Mouse (Mus musculus) liver, embryonic 14.5 days (tissue): ENCODE results near the gene Fam214a. TPM values are rescaled to one million over a fixed set of nuclear protein-coding genes. Genes with fewer than 3 reads are reported as not detected.

Source experiments
- ATAC-seq: fragments of 200-750 bp; cut with Nextera tagmentation; 2 replicates; pipeline ENCODE4 v1.8.0; 2017; ENCODE audit warnings: moderate number of reproducible peaks, mild to moderate bottlenecking, moderate library complexity; ENCODE audit not compliant: insufficient read depth
- DNase-seq, 3 experiments: peaks; one replicate each; pipeline ENCODE4 v3.0.0-alpha.2; 2012 to 2013; ENCODE audit warnings: low read depth in 3 of 3, low spot score in 3 of 3
- H3K27ac ChIP-seq: fragments of 300-500 bp; sonication (generic); 2 replicates; pipeline ENCODE4 v1.5.1; 2014; ENCODE audit warnings: moderate library complexity, mild to moderate bottlenecking, control low read depth, inconsistent platforms
- H3K27me3 ChIP-seq: fragments of 300-500 bp; sonication (generic); 2 replicates; pipeline ENCODE4 v1.6.1; 2014; ENCODE audit warnings: mild to moderate bottlenecking, low read length, moderate library complexity; ENCODE audit not compliant: control insufficient read depth, insufficient read depth
- H3K36me3 ChIP-seq: fragments of 300-500 bp; sonication (generic); replicated peaks from 2 replicates; pipeline ENCODE4 v1.6.1; 2014; ENCODE audit warnings: low read depth; ENCODE audit not compliant: control insufficient read depth, insufficient read depth
- H3K4me1 ChIP-seq, 2 experiments: fragments of 200-500 bp in 1 of 2; fragments of 300-500 bp in 1 of 2; sonication (generic) in 1 of 2; replicated peaks; 2 replicates each; pipeline ENCODE4 v1.6.1; 2012 to 2014; ENCODE audit warnings: antibody characterized with exemption in 1 of 2, inconsistent platforms in 1 of 2, low read length in 1 of 2; ENCODE audit not compliant: control insufficient read depth in 2 of 2, insufficient read depth in 2 of 2
- H3K4me2 ChIP-seq: fragments of 300-500 bp; sonication (generic); 2 replicates; pipeline ENCODE4 v1.6.1; 2014; ENCODE audit warnings: low read depth, mild to moderate bottlenecking, control low read depth, moderate library complexity
- H3K4me3 ChIP-seq, 2 experiments: fragments of 200-500 bp in 1 of 2; fragments of 300-500 bp in 1 of 2; sonication (generic) in 1 of 2; 2 replicates each; pipeline ENCODE4 v1.5.1; 2012 to 2014; ENCODE audit warnings: low read depth in 2 of 2, low read length in 2 of 2, mild to moderate bottlenecking in 2 of 2, control low read depth in 1 of 2, inconsistent platforms in 1 of 2, moderate library complexity in 1 of 2; ENCODE audit not compliant: insufficient read depth in 1 of 2
- H3K9ac ChIP-seq: fragments of 300-500 bp; sonication (generic); replicated peaks from 2 replicates; pipeline ENCODE4 v1.6.1; 2014; ENCODE audit warnings: mild to moderate bottlenecking, control low read depth, moderate library complexity
- H3K9me3 ChIP-seq: fragments of 300-500 bp; sonication (generic); 2 replicates; pipeline ENCODE4 v1.6.1; 2016; ENCODE audit warnings: low read length, mixed read lengths; ENCODE audit not compliant: control insufficient read depth
- CTCF ChIP-seq: IDR thresholded peaks from 2 replicates; pipeline ENCODE4 v1.5.1; 2016; ENCODE audit warnings: antibody characterized with exemption, low read depth, control low read depth
- EP300 ChIP-seq: IDR thresholded peaks from 2 replicates; pipeline ENCODE4 v1.6.1; 2016; ENCODE audit warnings: antibody characterized with exemption, low read depth
- WGBS: fragments of 180-500 bp; shearing (Covaris S2); extraction: QIAGEN DNeasy Blood & Tissue Kit; methylation state at CpG from one replicate; pipeline ENCODE4 v1.1.7; 2014; ENCODE audit not compliant: insufficient replicate concordance; 5-methylcytosine and 5-hydroxymethylcytosine counted together
- polyA plus RNA-seq, 2 experiments: library from polyadenylated mRNA; depleted of rRNA in 1 of 2; stranded (reverse) in 1 of 2; unstranded in 1 of 2; fragments of >200 nt; fragmentation: Nextera tagmentation in 1 of 2; extraction: Ambion mirVana in 1 of 2; gene quantifications; 2 replicates each; pipeline versions ENCODE4 v1.2.1 to v1.2.3; 2012 to 2014

The Fam214a gene
- polyA plus RNA-seq, 2 experiments = 0.78 to 1.5 TPM

DNA sequence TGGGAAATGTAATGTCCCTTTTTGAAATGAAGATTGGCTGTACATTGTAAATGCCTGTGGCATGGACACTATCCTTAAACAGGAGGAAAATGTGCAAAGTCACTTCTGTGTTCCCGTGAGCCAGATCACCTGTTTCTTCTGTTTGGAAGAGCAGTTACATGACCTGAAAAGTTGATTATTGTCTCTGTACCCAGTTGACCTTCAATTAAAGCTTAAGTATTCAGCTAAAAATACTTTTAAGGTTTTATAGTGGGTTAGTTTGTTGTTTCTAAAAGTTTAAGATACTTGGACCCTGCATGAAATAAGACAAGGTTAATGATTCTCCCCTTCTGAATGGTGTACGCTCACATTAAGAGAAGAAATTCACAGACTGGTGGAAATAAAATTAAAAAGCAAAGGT is 87.9 kb downstream of the Fam214a start:
- Histone ChIP-seq H3K36me3 (no peaks in the 10 kb centered on the region; the same call in 1 of the 2 replicates), H3K27me3 (no peaks in the 10 kb centered on the region), H3K9me3 (no peaks in the 10 kb centered on the region), H3K4me3 (no peak overlapping the region), H3K4me2 (no peak overlapping the region), H3K27ac (no peak overlapping the region), H3K9ac (no peak overlapping the region), H3K4me1 (peaks cover 2 to 7% of the 10 kb centered on the region in 2 experiments; a peak in 1 of 4 replicates)
- ATAC-seq = no peak
- no peak for TF ChIP-seq EP300
- no peak for TF ChIP-seq CTCF
- 68% methylated on average over 2 of the region's 2 CpGs for WGBS
- DNase-seq = no peak

DNA sequence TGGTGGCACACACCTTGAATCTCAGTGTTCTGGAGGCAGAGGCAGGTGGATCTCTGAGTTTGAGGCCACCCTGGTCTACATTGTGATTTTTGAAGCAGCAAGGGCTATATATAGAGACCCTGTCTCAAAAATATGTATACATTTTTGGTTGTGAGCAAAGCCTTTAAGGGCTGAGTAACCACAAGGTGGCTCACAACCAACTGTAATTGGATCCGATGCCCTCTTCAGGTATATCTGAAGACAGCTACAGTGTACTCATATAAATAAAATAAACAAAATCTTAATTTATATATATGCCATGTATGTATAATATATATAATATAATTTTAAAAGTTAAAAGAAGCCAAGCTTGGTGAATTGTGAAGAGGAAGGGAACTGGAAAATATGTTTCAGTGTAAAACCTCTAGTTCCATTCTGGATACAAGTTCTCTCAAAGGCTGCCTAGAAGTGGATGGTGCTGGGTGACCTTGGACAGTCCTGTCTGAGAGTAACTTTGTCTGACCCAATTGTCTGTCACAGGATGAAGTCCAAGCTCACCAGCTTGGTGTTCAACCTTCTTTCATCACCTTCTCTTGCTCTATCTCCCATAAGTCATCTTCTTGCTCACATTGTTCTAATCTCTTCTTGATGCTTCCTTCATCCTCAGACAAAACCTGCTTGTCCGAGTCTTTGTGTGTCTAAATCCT is 89.3 kb downstream of the Fam214a start:
- Histone ChIP-seq H3K4me2 (no peak overlapping the region), H3K9ac (no peak overlapping the region), H3K9me3 (no peaks in the 10 kb centered on the region), H3K4me3 (no peak overlapping the region), H3K27me3 (no peaks in the 10 kb centered on the region), H3K27ac (no peak overlapping the region), H3K4me1 (peaks cover 2 to 7% of the 10 kb centered on the region in 2 experiments; a peak in 1 of 4 replicates), H3K36me3 (peaks cover 3% of the 10 kb centered on the region)
- TF ChIP-seq CTCF = no peak
- no peak for TF ChIP-seq EP300
- ATAC-seq (no peak), DNase-seq (no peak)
- WGBS = 65% methylated on average over 2 of the region's 2 CpGs

DNA sequence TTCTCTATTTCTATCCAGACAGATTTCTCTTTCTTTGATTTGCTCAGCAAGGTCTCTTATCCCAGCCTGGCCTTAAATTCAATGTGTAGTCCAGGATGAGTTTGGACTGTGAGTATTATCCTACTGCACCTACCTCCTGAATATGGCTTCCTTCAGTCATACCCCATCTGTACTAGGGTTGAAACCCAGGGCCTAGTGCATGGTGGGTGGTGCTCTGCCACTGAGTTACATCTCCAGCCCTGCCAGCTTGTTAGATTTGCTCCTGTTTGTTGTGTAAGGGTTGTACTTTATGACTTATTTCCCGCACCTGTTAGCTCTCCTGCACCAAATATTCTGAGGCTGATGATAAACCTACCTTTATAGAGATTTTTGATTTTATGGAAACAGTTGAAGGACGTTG is 90.5 kb downstream of the Fam214a start:
- Histone ChIP-seq H3K9me3 (no peaks in the 10 kb centered on the region), H3K4me3 (no peak overlapping the region), H3K4me2 (no peak overlapping the region), H3K27me3 (no peaks in the 10 kb centered on the region), H3K27ac (no peak overlapping the region), H3K36me3 (peaks cover 3% of the 10 kb centered on the region), H3K9ac (no peak overlapping the region), H3K4me1 (peaks cover 2 to 4% of the 10 kb centered on the region in 2 experiments; a peak in 1 of 4 replicates)
- ATAC-seq (no peak), DNase-seq (no peak)
- 76% methylated on average over 2 of the region's 2 CpGs for WGBS
- TF ChIP-seq CTCF = no peak
- TF ChIP-seq EP300 = no peak

DNA sequence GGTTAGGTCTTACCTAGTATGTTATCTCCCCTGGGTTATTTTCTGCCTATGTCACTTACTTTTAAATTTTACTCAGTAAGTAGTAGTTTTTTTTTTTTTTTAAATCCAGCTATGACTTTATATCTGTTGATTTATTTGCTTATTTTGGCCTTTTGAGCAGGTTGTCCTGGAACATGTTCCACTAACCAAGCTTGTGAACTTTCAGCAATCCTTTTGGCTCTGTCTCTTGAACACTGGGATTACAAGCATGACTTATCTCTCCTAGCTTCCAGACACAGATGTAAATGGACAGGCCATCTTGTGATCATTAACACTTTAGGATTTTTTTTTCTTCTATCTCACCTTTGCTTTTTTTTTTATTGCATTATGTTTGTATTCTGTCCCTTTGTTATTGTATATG is 94.4 kb downstream of the Fam214a start:
- TF ChIP-seq CTCF = no peak
- TF ChIP-seq EP300 = no peak
- peaks cover 3% of the 10 kb centered on the region for H3K36me3 ChIP-seq
- H3K9ac ChIP-seq = no peak overlapping the region
- H3K27me3 ChIP-seq = no peaks in the 10 kb centered on the region
- no peak for DNase-seq
- no peak overlapping the region for H3K4me3 ChIP-seq
- no peak for ATAC-seq
- H3K4me1 ChIP-seq = no peaks in the 10 kb centered on the region
- no peak overlapping the region for H3K27ac ChIP-seq
- H3K4me2 ChIP-seq = no peak overlapping the region
- H3K9me3 ChIP-seq = no peaks in the 10 kb centered on the region

DNA sequence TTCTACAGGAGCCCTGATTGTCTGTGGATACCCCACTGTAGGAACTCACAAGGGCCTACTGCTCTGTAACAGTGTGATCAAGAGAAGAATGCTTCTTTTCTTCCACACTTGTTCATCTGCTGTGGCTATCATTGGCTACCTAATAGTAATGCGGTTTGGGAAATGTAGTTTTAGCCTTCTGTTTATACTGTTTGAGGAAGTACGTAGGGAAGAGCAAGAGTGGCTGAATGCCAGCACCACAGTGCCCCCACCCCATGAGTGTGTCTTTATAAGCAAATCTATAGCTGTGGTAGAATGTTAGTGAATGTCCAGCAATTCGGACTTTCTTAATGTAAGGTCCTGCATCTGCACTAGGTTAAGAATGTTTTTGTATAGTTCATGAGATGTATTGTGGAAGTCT is 96.4 kb downstream of the Fam214a start:
- H3K27me3 ChIP-seq = no peaks in the 10 kb centered on the region
- peaks cover 3% of the 10 kb centered on the region; the same call in 1 of the 2 replicates for H3K36me3 ChIP-seq
- WGBS = 63% methylated on average over 3 of the region's 3 CpGs
- no peak overlapping the region for H3K4me3 ChIP-seq
- H3K4me2 ChIP-seq = no peak overlapping the region
- no peak overlapping the region for H3K27ac ChIP-seq
- DNase-seq (no peak), ATAC-seq (no peak)
- H3K9me3 ChIP-seq = no peaks in the 10 kb centered on the region
- no peak overlapping the region for H3K9ac ChIP-seq
- TF ChIP-seq EP300 (no peak), CTCF (no peak)
- no peaks in the 10 kb centered on the region for H3K4me1 ChIP-seq
